Mouse (Mus musculus): ENCODE measurements around the gene Lrrn4. TPM values are rescaled to one million over a fixed set of nuclear protein-coding genes. Genes with fewer than 3 reads are reported as not detected.

Lrrn4 gene
- 1.6 and 2.3 TPM in 2 replicates for polyA plus RNA-seq (2012; rRNA removed)

DNA sequence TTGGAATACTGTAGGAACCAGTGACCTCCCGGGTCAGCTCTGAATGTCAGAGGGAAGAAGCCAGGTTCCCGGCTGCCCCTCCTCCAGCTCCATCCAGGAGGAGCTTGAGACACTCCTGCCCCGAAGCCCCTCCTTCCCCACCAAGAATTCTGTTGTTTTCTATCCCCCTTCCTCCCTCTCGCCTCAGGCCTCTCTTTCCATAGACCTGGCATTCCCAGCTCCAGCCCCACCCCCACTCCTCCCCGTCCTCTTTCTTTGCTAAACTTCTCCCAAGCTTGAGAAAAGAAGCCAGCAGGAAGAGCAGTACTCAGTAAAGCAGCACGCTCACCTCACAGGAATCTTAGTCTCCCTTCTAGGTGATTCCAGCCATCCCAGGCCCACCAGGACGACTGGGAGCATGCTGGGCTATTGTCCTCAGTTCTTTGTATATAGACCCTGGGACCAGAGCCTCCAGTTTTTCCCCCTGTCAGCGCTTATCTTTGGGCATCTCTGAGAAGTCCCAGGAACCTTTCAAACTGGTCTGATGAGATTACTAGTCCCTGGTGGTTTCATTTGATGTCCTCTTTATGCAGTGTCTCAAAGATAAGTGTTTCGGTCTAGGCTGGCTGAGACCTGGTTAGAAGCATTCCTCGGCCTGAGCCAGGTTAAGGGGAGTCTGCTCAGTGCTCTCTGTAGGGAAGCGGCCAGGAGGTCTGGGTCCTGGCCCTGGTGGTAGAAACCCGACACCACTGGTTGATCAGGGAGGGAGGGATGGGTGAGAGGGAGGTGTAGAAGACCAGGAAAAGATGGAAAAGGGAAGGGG is at the start of gene Lrrn4:
Gene Lrrn4 (minus strand): TSS at position 48 of the 802 bp plus-strand sequence.
- no peak for DNase-seq (ENCODE audit: low read depth, low spot score)
- 47% methylated on average over 12 of the region's 12 CpGs for WGBS

GRCm38 (mm10) chr2:132928999-132929398 is 48.3 kb upstream of the Lrrn4 start:
- 37% methylated on average over 2 of the region's 2 CpGs for WGBS
- no peak for DNase-seq (ENCODE audit: low read depth, low spot score)

GRCm38 (mm10) chr2:132927871-132928270 is 47.2 kb upstream of the Lrrn4 start:
- WGBS = 27% methylated on average over 2 of the region's 2 CpGs
- no peak for DNase-seq (ENCODE audit: low read depth, low spot score)

GRCm38 (mm10) chr2:132927298-132927697 is 46.6 kb upstream of the Lrrn4 start:
- DNase-seq (ENCODE audit: low read depth, low spot score) = no peak
- 67% methylated on average over 2 of the region's 2 CpGs for WGBS

GRCm38 (mm10) chr2:132923290-132924085 is 42.8 kb upstream of the Lrrn4 start:
- 26% methylated on average over 8 of the region's 8 CpGs for WGBS

DNA sequence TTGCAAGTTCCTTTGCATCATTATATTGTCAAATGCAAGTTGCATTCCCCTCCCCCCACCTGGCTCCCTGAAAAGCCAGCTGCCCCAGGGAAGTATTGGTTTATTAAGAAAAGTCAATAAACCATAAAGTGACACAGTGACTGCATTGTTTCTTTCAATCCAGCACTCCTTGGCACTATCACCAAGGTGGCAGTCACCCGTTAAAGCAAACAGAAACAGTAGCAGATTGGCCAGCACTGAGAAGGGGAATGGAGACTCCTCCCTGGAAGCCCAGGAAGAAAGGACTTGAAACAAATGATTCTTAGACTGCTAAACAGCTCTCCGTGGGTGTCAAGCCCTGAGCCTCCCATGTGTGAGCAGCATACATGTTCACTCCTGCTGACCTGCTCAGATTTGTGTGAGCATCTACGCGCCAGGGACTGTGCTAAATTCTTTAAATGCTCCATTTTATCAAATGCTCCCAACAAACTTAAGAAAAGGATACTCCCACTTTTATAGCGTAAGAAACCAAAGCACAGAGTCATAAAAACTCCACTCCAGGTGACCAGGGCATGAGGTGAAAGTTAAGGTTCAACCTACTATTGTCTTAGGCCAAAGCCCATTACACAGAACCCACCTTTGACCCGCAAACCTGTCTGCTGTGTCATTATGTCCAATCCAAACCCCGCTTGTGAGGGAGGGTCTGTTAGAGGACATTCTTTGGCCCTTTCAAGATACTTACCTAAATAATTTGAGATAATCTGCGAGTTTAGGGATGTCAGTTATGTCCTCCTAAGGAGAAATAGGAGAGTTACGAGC is 41.6 kb upstream of the Lrrn4 start:
- peak; percentile 89 for DNase-seq (ENCODE audit: low read depth, low spot score)
- 28% methylated on average over 9 of the region's 9 CpGs for WGBS

More at GRCm38 (mm10) chr2:132923290-132924085, 42.8 kb upstream of the Lrrn4 start:
- DNase-seq (ENCODE audit: low read depth, low spot score) = no peak

- WGBS = 78% methylated on average over 1 of the region's 1 CpGs
These were observed 34.1 kb upstream of the Lrrn4 start for GRCm38 (mm10) chr2:132914785-132915184.

DNA sequence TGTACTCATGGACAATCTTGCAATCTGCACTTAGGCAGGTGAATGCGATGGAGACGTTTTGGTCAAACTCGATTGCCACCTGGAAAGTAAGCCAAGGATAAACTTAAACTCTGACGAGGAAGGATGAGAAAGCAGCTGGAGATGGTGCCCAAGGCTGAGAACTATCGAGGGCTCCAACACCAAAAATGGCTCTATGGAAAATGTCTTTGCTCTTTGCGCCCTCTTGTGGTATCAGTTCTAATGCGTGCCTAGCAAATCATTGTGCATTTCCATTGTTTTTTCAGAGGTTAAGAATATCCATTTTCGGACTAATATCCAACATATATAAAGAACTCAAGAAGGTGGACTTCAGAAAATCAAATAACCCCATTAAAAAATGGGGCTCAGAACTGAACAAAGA is 26.1 kb upstream of the Lrrn4 start:
- WGBS = 37% methylated on average over 8 of the region's 8 CpGs
- no peak for DNase-seq (ENCODE audit: low read depth, low spot score)

More at GRCm38 (mm10) chr2:132914785-132915184, 34.1 kb upstream of the Lrrn4 start:
- DNase-seq (ENCODE audit: low read depth, low spot score) = no peak

DNA sequence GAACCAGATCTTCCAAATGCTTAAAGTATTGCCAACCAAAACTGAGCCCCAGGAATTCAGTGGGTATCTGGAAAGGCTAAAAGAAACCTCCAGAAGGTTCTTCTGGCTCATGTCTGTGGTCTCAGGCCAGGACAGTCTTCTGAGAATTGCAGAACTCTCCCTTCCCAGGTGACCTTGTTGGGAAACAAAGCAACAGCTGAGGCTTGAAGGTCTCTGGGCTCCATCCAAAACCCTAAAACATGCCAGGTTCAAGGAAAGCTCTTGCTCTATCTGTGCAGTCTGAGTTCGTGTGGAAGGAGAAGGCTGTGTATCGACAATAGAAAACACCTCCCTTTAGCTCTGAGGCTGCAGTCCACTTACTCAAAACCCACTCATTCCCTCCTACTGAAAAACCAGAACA is 24.3 kb upstream of the Lrrn4 start:
- WGBS = 76% methylated on average over 2 of the region's 2 CpGs
- DNase-seq (ENCODE audit: low read depth, low spot score) = no peak

DNA sequence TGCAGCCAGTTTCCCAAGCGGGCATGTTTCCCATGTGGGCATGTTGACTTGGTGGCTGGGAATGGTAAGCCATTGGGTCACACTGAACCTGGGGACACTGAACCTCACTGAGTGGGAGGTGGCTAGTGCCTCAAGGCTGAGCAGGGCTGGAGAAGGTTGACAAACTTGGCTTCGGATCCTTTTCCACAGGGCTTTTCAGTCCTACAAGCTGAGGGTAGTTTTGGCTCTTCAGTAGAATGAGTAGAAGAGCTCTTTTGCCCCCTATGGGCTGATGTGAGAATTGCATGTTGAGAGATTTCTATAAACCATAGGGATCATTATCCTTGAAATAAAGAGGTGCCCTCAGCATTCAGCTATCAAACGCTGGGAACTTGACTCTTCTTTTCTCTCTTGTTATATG is 22.8 kb upstream of the Lrrn4 start:
- DNase-seq (ENCODE audit: low read depth, low spot score) = no peak
- WGBS = 40% methylated on average over 3 of the region's 3 CpGs

- WGBS = 71% methylated on average over 4 of the region's 4 CpGs
- DNase-seq (ENCODE audit: low read depth, low spot score) = no peak
These were observed 21.4 kb upstream of the Lrrn4 start for GRCm38 (mm10) chr2:132902056-132902455.

DNA sequence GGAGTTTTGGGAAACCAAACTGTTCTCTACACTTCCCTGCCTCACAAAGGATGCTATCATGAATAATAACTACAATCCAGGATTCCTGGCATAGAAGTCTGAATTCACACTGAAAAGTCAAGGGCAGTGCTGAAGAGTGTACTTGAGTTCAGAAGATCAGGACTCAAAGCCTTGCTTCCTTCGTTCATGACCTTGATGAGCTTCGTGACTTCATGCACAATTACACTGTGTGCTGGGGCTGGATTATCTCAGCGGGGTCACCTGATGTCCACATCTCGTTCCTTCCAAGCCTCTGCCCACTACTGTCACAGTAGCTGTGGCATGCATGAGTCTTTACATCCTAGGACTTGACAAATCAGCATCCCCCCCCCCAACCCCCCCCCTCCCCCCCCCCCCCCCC is 20.9 kb upstream of the Lrrn4 start:
- 81% methylated on average over 4 of the region's 4 CpGs for WGBS
- no peak for DNase-seq (ENCODE audit: low read depth, low spot score)

DNA sequence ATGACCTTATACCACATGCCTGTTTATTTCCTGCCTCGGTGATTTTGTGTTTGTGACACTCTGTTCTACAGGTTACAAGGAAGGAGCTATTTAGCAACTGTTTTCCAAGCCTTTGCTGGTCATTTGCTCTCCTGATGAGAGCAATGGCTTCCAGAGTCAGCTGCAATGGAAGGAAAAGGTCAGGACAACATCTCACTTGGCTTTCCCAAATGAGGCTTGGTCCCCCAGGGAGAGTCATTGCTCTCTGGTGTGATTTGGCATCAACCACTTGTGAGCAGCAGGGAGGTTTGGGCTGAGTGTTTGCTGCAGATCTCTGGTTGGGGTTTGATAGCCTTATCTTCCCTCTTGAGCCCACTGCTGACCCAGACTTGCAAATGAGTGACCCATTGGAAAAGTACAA is 19.9 kb upstream of the Lrrn4 start:
- 62% methylated on average over 1 of the region's 1 CpGs for WGBS
- no peak for DNase-seq (ENCODE audit: low read depth, low spot score)

DNA sequence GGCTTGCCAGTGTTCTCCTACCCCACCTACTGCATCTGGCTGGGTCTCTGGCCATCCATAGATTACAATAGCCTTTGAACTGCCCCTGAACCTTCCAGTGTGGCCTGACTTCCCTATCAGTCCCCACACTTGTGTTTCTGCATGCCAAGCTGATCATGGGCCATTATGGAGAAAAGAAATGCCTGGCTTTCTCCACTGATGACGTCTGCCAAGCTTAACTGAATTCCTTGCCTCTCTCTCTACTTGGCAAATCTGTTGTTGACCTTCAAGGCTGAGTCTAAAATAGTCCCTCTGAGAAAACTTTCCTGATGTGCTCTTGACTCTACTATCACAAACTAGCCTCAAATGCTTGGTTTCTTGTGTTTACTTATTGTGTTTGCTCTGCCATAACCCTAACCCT is 17.5 kb upstream of the Lrrn4 start:
- 23% methylated on average over 1 of the region's 1 CpGs for WGBS
- no peak for DNase-seq (ENCODE audit: low read depth, low spot score)

- DNase-seq (ENCODE audit: low read depth, low spot score) = no peak
- WGBS = 71% methylated on average over 5 of the region's 5 CpGs
These were observed 13.1 kb upstream of the Lrrn4 start for GRCm38 (mm10) chr2:132893826-132894225.

- 83% methylated on average over 7 of the region's 7 CpGs for WGBS
- no peak for DNase-seq (ENCODE audit: low read depth, low spot score)
These were observed 4.6 kb upstream of the Lrrn4 start for GRCm38 (mm10) chr2:132885312-132885711.

- no peak for DNase-seq (ENCODE audit: low read depth, low spot score)
- 67% methylated on average over 8 of the region's 8 CpGs for WGBS
These were observed 3.7 kb upstream of the Lrrn4 start for GRCm38 (mm10) chr2:132884303-132884967.

DNA sequence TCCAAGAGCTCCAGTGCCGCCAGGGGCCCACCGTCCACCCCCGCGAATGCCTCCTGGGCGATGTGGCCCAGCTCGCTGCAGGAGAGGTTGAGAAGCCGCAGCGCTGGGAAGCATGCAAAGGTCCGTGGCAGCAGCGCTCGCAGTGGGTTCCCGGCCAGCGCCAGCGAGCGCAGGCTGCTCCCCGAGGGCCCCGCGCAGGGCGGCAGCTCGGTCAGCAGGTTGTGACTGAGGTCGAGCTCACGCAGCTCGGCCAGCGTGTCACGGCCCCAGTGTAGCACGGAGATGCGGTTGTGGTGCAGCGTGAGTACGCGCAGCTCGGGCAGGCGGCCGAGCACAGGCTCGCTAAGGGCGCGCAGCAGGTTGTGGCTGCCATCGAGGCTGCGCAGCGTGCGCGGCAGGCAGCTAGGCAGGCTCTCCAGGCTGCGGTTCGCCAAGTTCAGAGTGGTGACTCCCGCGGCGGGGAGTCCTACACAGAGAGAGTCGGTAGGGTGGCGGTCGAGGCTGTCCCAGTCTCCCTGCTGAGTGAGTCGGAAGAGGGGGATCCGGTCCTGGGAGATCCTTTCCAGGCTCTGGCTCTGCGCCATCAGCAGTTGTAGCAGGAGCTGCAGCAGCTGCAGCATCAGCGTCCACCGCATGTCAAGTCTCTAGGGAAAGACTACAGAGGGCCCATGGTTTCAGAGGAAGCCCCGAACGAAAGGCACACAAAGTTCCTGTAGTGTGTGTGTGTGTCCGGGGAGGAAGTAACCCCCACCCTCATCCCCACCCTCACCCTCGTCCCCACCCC is 1.2 kb downstream of the Lrrn4 start:
- 1% methylated on average over 58 of the region's 58 CpGs for WGBS
- no peak for DNase-seq (ENCODE audit: low read depth, low spot score)

GRCm38 (mm10) chr2:132876991-132877390 is 3.7 kb downstream of the Lrrn4 start:
- 50% methylated on average over 1 of the region's 1 CpGs for WGBS
- DNase-seq (ENCODE audit: low read depth, low spot score) = no peak

All from large intestine, adult 2 months (tissue).